Mouse (Mus musculus): ENCODE results near the gene Ceacam1.

- no peak for TF ChIP-seq CTCF (IDR thresholded peaks at IDR 0.05; ENCODE audit: insufficient read depth, low read length)
- no peak for TF ChIP-seq POLR2A (IDR thresholded peaks at IDR 0.05; ENCODE audit: borderline replicate concordance, extremely low read depth, low read depth, low read length)
These were observed 25.3 kb downstream of the Ceacam1 start for GRCm38 (mm10) chr7:25452103-25452502.

All from lung, adult 2 months (tissue).